Mouse (Mus musculus) cerebellum, adult 2 months (tissue): ENCODE measurements around the gene Tgfbr3.

ENCODE experiments used
- CTCF ChIP-seq: fragments of 200-500 bp; IDR thresholded peaks from 2 replicates; pipeline ENCODE4 v1.5.1; 2011; ENCODE audit warnings: low read depth, mild to moderate bottlenecking, control low read depth, low read length, moderate library complexity, borderline replicate concordance; ENCODE audit not compliant: insufficient read depth
- POLR2A ChIP-seq: fragments of 200-500 bp; IDR thresholded peaks from 2 replicates; pipeline ENCODE4 v1.6.1; 2011; ENCODE audit warnings: low read length, control low read depth, borderline replicate concordance; ENCODE audit not compliant: insufficient read depth

DNA sequence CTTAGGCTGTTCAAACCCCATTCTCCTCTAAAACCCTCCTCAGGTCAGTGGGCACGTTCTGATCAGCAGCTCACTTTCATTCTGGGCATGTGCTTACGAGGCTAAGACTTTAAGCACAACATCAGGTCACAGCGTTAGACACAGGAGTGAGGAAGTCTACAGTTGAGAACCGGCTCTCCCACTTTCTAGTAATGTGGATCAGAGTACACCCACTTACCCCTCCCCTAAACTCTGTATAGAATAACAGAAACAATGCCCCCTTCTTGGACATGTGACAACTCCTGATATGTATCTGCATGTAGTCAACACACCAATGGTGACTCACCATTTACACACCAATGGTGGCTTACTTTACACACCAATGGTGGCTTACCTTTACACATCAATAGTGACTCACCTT is 136.4 kb downstream of the Tgfbr3 start:
- TF ChIP-seq CTCF (no peak), POLR2A (no peak)
